Mouse (Mus musculus): Measurements from ENCODE around the gene Itgb1bp2.

DNA sequence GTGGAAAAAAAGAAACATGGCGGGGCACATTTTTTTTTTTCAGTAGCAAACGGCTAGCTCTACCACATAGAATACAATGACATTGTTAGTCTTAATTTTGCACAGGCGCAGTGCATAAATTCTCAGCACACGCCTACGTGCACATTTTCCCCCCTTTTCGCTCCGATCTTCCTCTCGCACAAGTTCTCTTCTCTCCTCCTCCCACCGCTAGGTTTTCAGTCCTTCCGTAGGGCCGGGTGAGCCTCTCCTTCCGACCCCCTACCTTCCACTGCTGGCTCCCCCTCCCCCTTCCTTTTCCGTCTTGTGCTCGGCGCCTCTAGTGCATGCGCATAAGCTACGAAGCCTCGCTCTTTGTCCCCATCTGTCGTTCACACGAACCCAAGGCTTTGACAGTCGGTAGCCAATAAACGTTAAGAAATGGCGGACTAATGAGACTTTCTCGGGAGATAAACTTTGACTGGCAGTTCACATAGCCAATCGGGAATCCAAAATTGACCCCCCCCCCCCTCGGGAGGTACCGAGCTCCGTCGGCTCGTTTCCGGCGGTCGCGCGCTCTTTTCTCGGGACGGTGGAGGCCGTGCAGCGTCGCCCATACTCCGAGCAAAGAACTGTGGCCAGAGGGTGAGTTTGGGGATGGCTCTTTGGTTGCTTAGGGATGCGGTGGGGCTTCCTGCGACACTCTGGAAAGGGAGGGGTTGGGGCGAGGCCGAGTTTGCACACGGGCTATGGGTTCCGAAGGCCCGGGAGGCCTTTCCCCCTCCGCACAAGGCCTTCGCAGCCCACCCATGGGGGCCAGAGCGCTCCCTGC lies 19.5 kb upstream of the Itgb1bp2 start, which contains the start of gene Nono:
- no peak for TF ChIP-seq MAFK (IDR thresholded peaks at IDR 0.05; ENCODE audit: insufficient read depth, low read depth, low read length)
- TF ChIP-seq ZNF384 (IDR thresholded peaks at IDR 0.05; ENCODE audit: low read depth, low read length): peak; percentile 77; the same call in 1 of the 2 replicates
- no peak for TF ChIP-seq HCFC1 (IDR thresholded peaks at IDR 0.05; ENCODE audit: borderline replicate concordance, insufficient read depth, low read length)

All from ES-E14 (cell line).